Mouse (Mus musculus): ENCODE data around the gene Urad. TPM values are rescaled to one million over a fixed set of nuclear protein-coding genes. Genes with fewer than 3 reads are reported as not detected.

The Urad gene
- total RNA-seq, 2 experiments from 2014 or later: not detected

DNA sequence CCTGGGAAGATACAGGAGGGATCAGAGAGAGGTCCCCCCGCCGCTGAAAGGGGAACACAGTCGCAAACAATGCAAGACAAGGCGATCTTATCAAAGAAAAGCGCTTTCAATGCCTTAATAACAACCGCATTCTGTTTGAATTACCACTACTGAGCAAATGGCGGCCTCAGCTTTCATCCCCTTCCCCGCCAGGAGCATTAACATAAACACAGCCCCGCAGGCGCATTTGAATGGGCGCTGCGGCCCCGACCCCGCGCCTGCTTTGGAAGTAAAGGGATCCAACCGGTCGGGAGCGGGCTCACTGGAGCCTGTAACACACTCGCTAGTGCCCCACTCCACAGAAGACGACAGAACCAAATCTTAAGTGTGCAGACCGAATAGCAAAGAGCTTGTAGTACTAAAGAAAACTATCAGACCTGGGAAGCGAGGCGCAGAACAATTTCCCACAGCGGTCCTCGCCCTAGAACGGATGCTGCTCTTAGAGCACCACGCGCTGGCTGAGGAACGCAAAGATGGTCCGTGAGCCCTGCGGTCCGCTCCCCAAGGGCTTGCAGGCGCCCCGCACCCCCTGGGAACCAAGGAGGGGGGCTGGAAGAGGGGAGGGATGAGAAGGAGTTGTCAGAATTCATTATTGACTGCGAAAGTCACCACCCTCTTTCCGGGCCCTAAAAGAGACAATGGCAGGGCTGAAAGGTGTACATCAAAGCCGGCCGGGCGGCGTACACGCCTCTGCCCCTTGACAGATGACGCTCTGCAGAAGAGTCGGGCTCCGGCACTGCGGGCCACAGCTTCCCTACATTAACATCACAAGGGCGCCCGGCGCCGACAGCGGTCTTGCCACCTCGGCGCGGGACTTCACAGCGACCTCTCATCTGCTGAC lies 17.7 kb downstream of the Urad start:
- intact Hi-C loops (cut with DNase I; ENCODE audit: low total_unique reads): no loop called here
- no peak for DNase-seq

DNA sequence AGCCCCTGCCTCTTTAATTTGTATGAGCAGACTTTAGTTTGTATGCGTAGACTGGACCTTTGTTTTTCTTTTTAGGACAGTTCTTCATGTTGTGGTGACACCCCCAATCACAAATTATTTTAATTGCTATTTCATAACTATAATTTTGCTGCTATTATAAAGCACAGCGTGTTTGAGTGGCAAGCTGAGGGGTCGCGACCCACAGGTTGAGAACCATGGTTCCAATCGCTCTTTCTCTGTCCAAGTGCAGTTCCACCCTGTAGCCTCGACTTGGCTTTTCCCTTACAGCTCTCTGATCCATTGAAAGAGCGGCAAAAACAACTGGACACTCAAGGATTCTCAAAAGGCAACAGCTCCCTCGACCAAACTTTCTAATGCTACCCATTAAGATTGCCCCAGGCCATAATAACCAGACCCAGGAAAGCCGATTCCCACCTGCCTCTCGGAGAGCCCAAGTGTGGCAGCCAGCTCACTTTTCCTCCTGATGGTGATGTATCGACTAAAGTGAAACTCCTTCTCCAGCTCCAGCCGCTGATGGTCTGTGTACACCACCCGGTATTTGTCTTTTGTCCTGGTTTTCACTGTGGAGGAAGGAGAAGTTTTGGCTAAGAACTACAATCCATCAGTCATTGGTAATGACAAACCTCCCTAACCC lies 19.4 kb downstream of the Urad start:
- intact Hi-C loops (cut with DNase I; ENCODE audit: low total_unique reads): no loop called here
- DNase-seq: no peak

DNA sequence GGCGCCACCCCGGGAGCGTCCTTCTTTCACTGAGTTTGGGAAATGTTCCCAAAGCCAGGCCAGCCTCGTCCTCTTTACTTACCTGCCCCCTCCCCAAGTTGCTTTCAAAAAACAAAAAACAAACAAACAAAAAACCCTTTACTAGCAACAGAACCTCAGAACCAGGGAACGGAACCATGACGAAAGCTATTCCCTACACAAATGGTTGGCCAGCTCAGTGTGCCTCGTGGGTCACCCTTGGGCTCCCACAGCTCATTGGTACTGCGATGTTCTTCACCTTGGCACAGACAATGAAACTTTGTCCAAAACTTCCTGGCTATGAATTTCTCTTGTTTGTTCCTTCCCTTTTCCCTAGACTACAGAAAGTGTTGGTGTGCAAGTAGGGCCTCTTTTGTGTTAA lies 20.1 kb downstream of the Urad start:
- intact Hi-C loops (cut with DNase I; ENCODE audit: low total_unique reads): no loop called here
- no peak for DNase-seq

DNA sequence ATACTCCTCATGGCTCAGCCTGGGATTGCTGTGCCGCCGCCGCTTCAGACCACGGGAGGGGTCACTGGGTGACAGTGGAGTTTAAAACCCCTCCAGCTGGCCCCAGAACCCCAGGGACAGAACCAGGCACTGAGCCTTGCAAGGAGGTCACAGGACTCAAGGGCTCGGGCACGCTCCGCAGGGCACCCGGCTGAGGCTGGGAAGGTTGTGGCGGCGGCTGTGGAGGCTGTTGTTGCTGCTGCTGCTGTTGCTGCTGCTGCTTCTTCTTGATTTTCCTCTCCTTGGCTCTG lies 20.5 kb downstream of the Urad start:
- intact Hi-C loops (cut with DNase I; ENCODE audit: low total_unique reads): no loop called here

DNA sequence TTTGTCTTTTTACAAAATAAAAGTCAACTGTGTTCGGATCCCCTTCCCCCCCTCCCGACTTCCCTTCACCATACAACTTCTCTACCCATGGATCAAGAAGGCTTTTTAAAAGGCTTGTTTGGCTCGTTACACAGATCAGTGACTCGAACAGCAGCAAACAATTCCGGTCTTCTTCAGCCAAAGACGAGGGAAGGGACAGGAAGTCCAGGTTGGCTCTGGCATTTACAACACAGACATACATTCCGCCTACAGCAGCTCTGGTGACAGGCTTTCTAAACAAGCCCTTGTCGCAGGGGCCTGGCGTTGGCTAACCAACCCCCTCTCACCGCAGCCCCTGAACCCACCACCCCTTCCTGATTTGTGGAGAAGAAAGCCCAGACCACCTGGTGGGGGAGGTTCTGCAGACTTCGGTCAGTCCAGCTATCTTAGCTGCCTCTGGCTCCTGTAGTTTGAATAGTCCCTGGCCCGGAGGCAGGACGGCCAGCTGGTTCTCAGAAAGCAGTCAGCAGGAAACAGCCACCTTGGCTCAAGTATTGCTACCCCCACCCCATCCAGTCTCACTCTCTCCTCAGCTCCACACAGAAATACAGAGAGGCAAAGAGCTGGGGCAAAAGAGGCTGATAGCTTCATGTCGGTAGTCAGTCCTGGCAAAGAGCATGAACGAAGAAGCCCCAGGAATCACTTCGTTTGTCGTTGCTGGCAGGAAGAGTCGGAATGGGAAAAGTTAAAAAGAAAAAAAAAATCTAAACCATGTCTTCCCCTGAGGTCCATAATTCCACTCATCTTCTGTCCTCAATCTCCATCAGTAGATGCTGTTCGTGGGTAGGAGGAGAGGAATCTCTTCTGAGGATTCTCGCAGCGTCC lies 21.1 kb downstream of the Urad start:
- intact Hi-C loops (cut with DNase I; ENCODE audit: low total_unique reads): no loop called here
- DNase-seq: no peak

More for the DNA sequence above, 20.5 kb downstream of the Urad start:
- DNase-seq: no peak

DNA sequence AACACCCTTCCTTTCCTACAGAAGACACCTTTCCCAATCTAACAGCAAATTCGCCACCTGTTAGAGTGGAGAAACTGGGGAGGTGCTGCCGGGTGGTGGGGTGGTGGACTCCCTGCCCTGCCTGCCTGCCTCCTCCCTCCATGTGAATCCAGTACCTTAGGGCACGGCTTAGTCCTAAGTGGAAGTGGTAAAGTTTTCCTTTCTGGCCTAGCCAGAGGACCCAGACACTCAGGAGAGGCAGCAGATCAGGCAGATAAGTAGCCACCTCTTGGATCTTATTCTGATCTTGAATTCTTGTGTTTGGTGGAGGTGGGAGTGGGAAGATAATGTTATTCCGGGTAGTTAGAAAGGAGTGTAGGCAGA lies 22.3 kb downstream of the Urad start:
- intact Hi-C loops (cut with DNase I; ENCODE audit: low total_unique reads): no loop called here
- DNase-seq: no peak

DNA sequence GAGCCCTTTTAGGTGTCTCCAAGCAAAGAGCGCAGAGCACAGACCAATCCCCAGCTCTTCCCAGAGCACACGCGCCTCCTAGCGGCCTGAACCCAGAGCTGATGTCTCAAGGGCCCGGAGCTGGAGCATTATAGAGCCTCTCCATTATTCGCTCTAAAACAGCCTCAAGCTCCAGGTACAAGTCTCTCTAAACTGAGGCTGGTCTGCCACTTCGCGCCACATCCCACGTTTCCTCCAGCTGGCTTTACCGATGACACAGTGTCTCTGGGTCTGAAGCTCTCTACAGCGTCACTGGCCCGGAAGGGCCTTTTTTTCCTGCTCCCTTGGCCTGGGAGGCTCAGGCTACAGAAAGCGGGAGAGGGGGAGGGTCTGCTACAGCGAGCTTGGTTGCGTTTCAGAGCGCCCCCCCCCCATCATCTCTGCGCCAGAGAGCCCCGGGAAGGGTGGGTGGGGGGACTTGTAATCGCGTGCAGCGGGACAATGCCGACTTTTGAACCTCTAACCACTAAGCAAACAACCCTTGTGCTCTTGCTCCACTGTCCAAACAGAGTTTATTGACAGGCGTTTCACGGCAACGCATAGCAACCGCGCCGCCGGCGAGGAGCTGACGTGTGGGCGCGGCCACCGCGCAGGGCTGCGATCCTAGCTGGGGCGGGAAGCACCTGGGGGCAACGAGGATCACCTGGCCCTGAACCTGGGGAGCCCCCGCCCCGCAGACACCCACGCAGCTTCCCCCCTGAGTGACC lies 22.8 kb downstream of the Urad start:
- intact Hi-C loops (cut with DNase I; ENCODE audit: low total_unique reads): no loop called here
- no peak for DNase-seq

DNA sequence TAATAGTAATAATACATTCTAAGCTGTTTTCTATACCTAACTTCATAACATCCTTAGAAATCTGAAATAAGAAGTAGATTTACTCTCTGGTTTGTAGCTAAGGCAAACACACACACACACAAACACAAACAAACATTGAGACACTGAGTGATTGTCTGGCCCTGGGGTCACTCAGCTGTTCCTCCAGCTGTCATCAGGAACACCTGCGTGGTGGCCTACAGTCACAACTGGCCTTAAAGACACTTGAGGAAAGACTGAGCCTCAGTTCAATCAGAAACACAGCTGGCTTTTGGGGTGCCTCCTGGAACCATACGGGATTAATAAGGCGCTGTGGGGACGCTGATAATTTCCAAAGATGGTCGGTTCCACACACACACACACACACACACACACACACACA lies 25.0 kb downstream of the Urad start:
- DNase-seq: no peak
- intact Hi-C loops (cut with DNase I; ENCODE audit: low total_unique reads): no loop called here

DNA sequence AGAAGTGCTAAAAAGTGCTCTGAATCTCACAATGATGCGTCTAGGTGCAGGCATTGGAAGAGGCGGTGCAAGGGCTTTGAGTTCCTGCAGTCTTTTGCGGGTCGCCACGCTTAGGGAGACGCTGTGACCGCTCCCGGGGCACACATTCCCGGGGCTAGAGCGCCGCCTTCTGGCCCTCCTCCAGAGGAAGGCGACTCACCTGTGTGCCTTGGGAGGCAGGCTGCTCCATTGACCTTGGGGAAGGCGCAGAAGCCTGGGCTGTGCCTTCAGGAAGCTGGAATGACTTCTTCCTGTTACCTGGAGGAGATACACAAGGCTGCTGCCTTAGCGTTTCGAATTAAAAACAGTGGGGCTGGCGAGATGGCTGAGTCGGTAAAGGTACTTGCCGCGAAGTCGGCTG lies 28.1 kb downstream of the Urad start:
- no peak for DNase-seq
- intact Hi-C loops (cut with DNase I; ENCODE audit: low total_unique reads): no loop called here

DNA sequence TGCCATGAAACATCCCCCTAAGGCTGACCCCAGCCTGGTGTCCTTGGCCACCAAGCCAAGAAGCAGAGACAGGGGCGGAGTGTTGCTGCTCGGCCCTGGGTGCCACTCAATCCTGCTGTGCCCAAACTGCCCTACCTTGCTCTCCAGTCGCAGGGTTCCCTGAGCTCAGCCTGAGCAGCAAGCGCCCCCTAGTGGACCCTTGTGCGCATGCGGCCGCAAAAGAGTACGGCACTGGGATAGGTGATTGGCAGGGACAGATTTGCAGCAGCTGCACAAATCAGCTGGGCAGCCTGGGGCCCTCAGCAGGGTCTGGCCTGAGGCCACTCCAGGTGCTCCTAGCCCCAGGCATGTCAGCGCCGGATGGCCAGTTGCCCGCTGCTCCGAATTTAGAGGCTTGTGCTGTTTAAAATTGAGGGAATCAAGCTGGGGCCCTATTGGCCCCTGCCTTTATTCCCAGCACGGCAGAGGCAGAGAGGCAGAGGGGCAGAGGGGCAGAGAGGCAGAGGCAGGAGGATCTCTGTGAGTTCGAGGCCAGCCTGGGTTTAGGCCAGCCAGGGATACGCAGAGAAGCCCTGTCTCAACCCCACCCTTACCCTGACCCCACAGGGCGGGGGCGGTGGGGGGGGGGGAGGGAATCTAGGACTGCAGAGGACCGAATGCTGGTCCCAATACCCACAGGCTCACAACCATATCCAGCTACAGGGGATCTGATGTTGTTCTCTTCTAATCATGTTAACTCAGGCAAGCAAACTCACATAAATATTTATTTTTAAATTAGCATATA lies 28.9 kb downstream of the Urad start:
- intact Hi-C loops (cut with DNase I; ENCODE audit: low total_unique reads): no loop called here
- peak; percentile 40 for DNase-seq

DNA sequence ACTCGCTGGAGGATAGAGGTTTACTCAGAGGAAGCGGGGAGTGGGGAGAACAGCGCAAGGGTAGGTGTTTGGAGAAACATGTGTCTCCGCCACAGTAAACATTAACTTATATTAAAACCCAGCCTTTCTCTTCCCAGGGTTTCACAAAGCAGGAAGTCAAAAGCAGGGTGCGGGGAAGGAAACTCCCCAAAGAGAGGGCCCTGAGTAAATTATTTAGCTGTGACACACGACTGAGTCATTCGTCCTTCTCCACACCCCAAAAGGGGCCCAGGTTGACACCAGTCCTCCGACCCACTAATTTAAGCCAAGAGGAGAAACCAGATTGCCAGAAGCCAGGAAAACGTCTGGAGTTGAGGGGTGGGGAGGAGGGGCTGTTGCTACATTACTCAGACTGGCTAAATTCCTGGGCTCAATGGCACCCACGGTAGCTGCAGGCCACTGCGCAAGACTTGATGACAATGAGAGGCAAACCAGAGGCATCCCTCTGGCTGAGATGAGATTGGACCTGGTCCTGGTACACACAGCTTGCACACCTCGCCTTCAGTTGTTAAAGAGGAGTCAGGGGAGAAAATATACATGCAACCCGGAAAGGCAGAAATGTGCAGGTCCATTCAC lies 29.6 kb downstream of the Urad start:
- intact Hi-C loops (cut with DNase I; ENCODE audit: low total_unique reads): no loop called here
- no peak for DNase-seq

DNA sequence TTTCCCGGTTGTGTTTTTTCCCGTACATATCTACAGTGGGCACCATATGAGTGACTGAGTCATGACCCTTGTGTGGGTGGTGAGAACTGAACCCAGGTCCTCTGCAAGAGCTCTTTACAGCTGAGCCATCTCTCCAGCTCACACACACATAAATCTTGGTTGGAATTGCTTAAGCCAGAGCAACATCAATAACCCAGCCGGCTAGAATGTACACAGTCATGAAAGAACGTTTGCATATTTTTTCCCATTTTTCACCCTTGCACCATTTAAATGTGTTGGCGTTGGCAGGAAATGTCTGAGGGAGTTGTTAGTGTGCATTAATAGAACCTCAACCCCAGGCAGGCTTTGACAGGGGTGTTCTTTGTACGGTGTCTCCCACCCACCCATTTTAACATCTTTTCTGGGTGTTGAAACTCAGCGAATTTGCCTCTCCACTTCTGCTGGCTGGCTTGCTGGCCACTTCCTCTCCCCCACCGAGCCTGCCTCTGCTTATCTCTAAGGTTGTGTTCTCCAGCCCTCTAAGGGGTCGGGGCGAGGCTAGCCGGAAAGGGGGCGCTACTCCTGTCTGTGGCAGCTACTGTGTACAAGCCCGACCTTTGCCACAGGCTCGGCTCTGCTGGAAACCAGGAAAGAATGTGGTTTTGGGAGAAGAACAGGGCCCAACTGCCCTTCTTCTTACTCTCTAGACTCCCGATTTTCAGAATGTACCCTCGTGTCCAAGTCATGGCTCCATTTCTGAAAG lies 30.3 kb downstream of the Urad start:
- intact Hi-C loops (cut with DNase I; ENCODE audit: low total_unique reads): no loop called here
- no peak for DNase-seq

DNA sequence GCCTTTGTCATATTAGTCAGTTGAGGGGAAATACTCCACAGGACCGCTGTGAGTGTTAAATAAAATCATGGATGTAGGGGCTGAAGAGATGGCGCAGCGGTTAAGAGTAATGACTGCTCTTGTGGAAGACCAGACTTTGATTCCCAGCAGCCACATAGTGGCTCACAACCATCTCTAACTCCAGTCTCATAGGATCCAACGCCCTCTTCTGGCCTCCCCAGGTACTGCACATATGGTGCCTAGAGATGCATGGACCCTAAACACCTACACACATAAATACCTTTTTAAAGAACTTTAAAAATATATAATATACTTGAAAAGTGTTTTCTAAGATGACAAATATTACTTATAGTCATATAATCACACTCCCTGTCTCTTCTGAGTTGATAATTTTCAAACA lies 37.9 kb downstream of the Urad start:
- DNase-seq: no peak
- intact Hi-C loops (cut with DNase I; ENCODE audit: low total_unique reads): no loop called here

DNA sequence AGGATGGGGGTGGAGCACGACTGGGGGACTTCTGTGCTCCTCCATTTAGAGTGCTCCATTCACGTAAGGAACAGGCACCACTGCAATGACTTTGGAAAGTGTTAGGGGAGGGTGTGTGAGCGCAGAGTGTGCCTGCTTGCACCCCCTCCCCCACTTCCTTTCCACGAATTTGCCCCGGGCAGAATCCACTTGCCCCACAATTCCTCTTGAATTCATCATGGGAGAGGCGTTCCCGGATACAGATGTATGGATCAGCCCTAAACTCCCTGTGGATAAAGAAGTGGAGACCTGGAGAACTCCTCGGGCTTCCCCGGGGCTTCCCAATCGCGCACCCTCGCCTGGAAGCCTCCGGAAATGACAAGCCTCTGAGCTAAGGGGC lies 44.7 kb downstream of the Urad start:
- DNase-seq: no peak
- intact Hi-C loops (cut with DNase I; ENCODE audit: low total_unique reads): no loop called here

DNA sequence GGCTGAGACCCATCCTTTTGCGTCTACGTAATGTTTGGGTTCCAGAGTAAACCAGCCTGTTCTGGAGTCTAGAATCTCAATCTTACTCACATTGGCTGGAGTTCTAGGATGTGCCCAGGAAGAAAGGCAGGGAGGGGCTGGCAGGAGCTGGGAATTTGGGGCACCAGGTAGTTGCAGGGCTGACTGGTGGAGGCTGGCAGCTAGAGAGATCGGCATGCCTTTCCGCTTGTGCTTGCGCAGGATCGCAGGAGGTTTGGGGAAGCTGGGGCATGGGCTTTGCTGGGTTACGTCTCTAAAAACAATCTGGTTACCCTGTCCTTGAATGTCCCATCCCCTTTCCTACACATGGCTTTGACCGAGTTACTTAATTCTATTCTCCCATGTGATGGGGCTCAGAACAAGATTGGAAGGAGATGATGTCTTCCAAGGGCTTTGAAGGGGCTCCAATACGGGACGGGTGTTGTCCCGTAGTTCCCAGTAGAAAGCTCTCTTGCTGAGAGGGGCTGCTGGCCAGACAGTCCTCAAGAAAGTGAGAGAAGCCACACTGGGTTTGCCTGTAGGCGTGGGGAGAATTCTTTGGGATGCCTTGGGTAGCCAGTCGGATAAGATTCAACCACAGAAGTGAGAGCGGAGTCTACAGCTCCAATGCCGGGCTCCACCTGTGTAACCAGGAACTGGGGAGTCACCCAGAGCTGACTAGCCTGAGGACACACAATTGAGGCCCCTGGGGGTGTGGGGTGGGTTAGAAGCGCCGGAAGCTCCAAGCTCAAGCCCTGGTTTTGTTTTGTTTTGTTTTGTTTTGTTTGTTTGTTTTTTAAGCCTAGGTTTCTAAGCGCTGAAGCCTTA lies 45.3 kb downstream of the Urad start:
- no peak for DNase-seq
- intact Hi-C loops (cut with DNase I; ENCODE audit: low total_unique reads): no loop called here

DNA sequence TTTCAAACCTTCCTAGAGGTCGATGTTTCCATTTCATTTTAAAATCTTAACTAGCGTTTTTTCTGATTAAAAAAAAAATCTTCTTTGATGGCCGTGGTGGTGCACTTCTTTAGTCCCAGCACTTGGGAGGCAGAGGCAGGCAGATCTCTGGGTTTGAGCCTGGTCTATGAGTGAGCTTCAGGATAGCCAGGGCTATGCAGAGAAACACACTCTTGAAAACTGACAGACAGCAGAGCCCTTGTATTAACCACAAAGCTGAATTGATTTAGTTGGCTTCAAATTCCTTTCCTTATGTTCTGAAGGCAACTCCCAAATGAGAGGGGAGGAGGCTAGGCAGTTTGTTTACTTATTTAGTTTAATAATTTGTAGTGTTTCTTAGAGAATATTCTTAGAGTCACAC lies 46.5 kb downstream of the Urad start:
- intact Hi-C loops (cut with DNase I; ENCODE audit: low total_unique reads): no loop called here
- DNase-seq: no peak
